Mouse (Mus musculus): ENCODE data around the gene Rnf207.

DNA sequence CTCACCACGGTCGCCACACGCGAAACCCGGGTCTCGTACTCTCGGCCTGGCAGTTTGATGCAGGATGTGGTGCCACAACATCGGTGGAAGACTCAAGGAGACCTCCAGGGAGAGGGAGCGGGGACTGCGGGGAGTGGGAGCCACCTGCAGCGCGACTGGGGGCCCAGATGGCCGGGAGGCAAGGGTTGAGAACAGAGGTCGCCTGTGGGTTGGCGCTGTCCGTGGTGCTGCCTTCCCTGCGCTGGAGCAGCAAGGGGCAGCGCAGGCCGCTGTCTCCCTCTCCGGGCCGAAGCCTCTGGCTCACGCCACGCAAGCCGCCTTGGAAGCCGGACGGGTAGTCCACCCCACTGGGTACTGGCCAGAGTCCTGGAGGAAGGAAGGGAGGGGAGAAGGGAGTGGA is 31.9 kb downstream of the Rnf207 start:
- no peak for TF ChIP-seq CTCF (IDR thresholded peaks at IDR 0.05; ENCODE audit: borderline replicate concordance, control insufficient read depth, extremely low read depth, insufficient read depth, low read length, poor library complexity)
- no peak for TF ChIP-seq POLR2A (IDR thresholded peaks at IDR 0.05; ENCODE audit: control insufficient read depth, extremely low read depth, insufficient read depth, low read length, poor library complexity)
